Mouse (Mus musculus) neural tube, embryonic 14.5 days (tissue): ENCODE results near the gene Zfp646. TPM values are rescaled to one million over a fixed set of nuclear protein-coding genes. Genes with fewer than 3 reads are reported as not detected.
A peak's percentile ranks its signal among the peaks of the same experiment; 100 is the strongest.
"Not testable (repeated sequence)": the region's sequence is repeated elsewhere in the genome, so short reads cannot be mapped to it uniquely, and the experiment has no call there.

Experiments
- ATAC-seq: fragments of 200-750 bp; cut with Nextera tagmentation; 2 replicates; pipeline ENCODE4 v1.8.0; 2017; ENCODE audit warnings: low read depth, mild to moderate bottlenecking, moderate TSS enrichment, moderate library complexity
- H3K27ac ChIP-seq: fragments of 300-500 bp; sonication (generic); 2 replicates; pipeline ENCODE4 v1.5.1; 2014; ENCODE audit warnings: low read depth, mild to moderate bottlenecking, control low read depth, low read length, moderate library complexity, mixed read lengths
- H3K27me3 ChIP-seq: fragments of 300-500 bp; sonication (generic); 2 replicates; pipeline ENCODE4 v1.6.1; 2014; ENCODE audit warnings: low read length; ENCODE audit not compliant: control insufficient read depth, insufficient read depth
- H3K36me3 ChIP-seq: fragments of 300-500 bp; sonication (generic); 2 replicates; pipeline ENCODE4 v1.6.1; 2014; ENCODE audit warnings: low read length, mixed read lengths; ENCODE audit not compliant: control insufficient read depth, insufficient read depth
- H3K4me1 ChIP-seq: fragments of 300-500 bp; sonication (generic); 2 replicates; pipeline ENCODE4 v1.6.1; 2014; ENCODE audit warnings: low read length; ENCODE audit not compliant: control insufficient read depth, insufficient read depth
- H3K4me2 ChIP-seq: fragments of 300-500 bp; sonication (generic); 2 replicates; pipeline ENCODE4 v1.6.1; 2014; ENCODE audit warnings: mild to moderate bottlenecking, low read depth, low read length, control low read depth
- H3K4me3 ChIP-seq: fragments of 300-500 bp; sonication (generic); 2 replicates; pipeline ENCODE4 v1.5.1; 2014; ENCODE audit warnings: low read depth, low read length, control low read depth, mixed read lengths
- H3K9ac ChIP-seq: fragments of 300-500 bp; sonication (generic); replicated peaks from 2 replicates; pipeline ENCODE4 v1.6.1; 2014; ENCODE audit warnings: low read depth, mild to moderate bottlenecking, control low read depth, low read length, mixed read lengths
- H3K9me3 ChIP-seq: fragments of 300-500 bp; sonication (generic); 2 replicates; pipeline ENCODE4 v1.6.1; 2016; ENCODE audit warnings: low read length; ENCODE audit not compliant: control insufficient read depth
- WGBS: fragments of 180-500 bp; shearing (Covaris S2); extraction: QIAGEN DNeasy Blood & Tissue Kit; methylation state at CpG from one replicate; pipeline ENCODE4 v1.1.7; 2014; 5-methylcytosine and 5-hydroxymethylcytosine counted together
- polyA plus RNA-seq: library from polyadenylated mRNA; unstranded; fragments of >200 nt; fragmentation: Nextera tagmentation; extraction: Ambion mirVana; gene quantifications from 2 replicates; pipeline ENCODE4 v1.2.1, GENCODE M21; 2014

Gene Zfp646
- polyA plus RNA-seq = 12.0 and 13.1 TPM in 2 replicates

- Histone ChIP-seq H3K9ac (peak within 1 kb of the TSS; percentile 97), H3K9me3 (no peaks in the 10 kb centered on the region), H3K4me3 (peak within 1 kb of the TSS; percentile 92), H3K27me3 (0 out of 2 replicates have a peak, but pooled peaks cover 2% of the 10 kb centered on the region), H3K4me1 (peaks cover 22% of the 10 kb centered on the region), H3K27ac (peak within 1 kb of the TSS; percentile 99), H3K36me3 (peaks cover 23% of the 10 kb centered on the region), H3K4me2 (peak within 1 kb of the TSS; percentile 74)
- WGBS = under 1% methylated on average over 41 of the region's 41 CpGs
- peak; percentile 90 for ATAC-seq
These were observed at the start of gene Zfp646 for GRCm38 (mm10) chr7:127876041-127876466. Gene Zfp646, plus strand, starts transcription at chr7:127876221.

- H3K9me3 ChIP-seq = no peaks in the 10 kb centered on the region
- no peak overlapping the region for H3K9ac ChIP-seq
- 88% methylated on average over 2 of the region's 2 CpGs for WGBS
- no peaks in the 10 kb centered on the region for H3K36me3 ChIP-seq
- ATAC-seq = no peak
- H3K27me3 ChIP-seq = no peaks in the 10 kb centered on the region
- H3K4me2 ChIP-seq = no peak overlapping the region
- no peaks in the 10 kb centered on the region for H3K4me1 ChIP-seq
- no peak overlapping the region for H3K27ac ChIP-seq
- H3K4me3 ChIP-seq = no peak overlapping the region
These were observed 40.5 kb upstream of the Zfp646 start for GRCm38 (mm10) chr7:127835550-127835949.

- H3K27ac ChIP-seq = no peak overlapping the region
- H3K4me2 ChIP-seq = no peak overlapping the region
- H3K9me3 ChIP-seq = no peaks in the 10 kb centered on the region
- H3K27me3 ChIP-seq = no peaks in the 10 kb centered on the region
- ATAC-seq = no peak
- H3K4me1 ChIP-seq = peaks cover under 1% of the 10 kb centered on the region; the same call in 1 of the 2 replicates
- H3K9ac ChIP-seq = no peak overlapping the region
- no peaks in the 10 kb centered on the region for H3K36me3 ChIP-seq
- 96% methylated on average over 5 of the region's 5 CpGs for WGBS
- no peak overlapping the region for H3K4me3 ChIP-seq
These were observed 38.5 kb upstream of the Zfp646 start for GRCm38 (mm10) chr7:127837473-127837872.

DNA sequence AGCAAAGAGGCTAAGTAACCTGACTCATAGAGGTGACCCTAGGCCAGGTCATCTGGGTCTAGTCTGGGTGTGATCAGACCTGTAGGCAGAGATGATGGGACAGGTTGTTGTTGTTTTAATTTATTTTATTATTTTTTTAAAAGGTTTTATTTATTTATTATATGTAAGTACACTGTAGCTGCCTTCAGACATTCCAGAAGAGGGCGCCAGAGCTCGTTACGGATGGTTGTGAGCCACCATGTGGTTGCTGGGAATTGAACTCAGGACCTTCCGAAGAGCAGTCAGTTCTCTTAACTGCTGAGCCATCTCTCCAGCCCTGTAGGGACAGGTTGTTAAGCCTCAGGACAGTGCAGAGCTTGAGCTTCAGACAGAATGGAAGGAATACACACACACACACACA, 38.1 kb upstream of the Zfp646 start:
- 84% methylated on average over 4 of the region's 4 CpGs for WGBS
- not testable (repeated sequence) for H3K9me3 ChIP-seq, H3K4me2 ChIP-seq, H3K4me1 ChIP-seq, H3K36me3 ChIP-seq, H3K4me3 ChIP-seq, H3K27me3 ChIP-seq, H3K9ac ChIP-seq, H3K27ac ChIP-seq, ATAC-seq

DNA sequence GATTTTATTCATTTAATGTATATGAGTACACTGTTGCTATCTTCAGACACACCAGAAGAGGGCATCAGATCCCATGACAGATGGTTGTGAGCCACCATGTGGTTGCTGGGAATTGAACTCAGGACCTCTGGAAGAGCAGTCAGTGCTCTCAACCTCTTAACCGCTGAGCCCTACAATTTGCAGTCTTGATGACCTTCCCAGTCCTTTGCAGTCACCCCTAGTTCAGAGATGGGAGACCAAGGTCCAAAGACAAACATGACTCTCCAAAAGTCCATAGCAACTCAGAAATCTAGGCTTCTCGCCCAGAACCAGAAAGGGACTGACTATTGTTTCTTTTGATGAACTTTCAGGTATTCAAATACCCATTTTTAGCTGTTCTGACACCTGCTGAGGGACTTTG, 36.0 kb upstream of the Zfp646 start:
- H3K9ac ChIP-seq = not testable (repeated sequence)

GRCm38 (mm10) chr7:127840886-127841285, 35.1 kb upstream of the Zfp646 start:
- Histone ChIP-seq H3K9ac (peak overlapping the region; percentile 61), H3K36me3 (no peaks in the 10 kb centered on the region), H3K27me3 (no peaks in the 10 kb centered on the region), H3K9me3 (no peaks in the 10 kb centered on the region), H3K4me1 (peaks cover 4% of the 10 kb centered on the region; the same call in 1 of the 2 replicates), H3K27ac (peak overlapping the region; percentile 92), H3K4me3 (peak overlapping the region; percentile 60), H3K4me2 (peak overlapping the region; percentile 95)
- ATAC-seq = peak; percentile 35; the same call in 1 of the 2 replicates
- WGBS = 4% methylated on average over 15 of the region's 15 CpGs

More for the DNA sequence above, 36.0 kb upstream of the Zfp646 start:
- not testable (repeated sequence) for H3K4me2 ChIP-seq, H3K9me3 ChIP-seq, H3K27ac ChIP-seq, ATAC-seq, H3K36me3 ChIP-seq, H3K27me3 ChIP-seq, H3K4me1 ChIP-seq, H3K4me3 ChIP-seq
- WGBS = 80% methylated on average over 2 of the region's 2 CpGs

GRCm38 (mm10) chr7:127841340-127842000, 34.6 kb upstream of the Zfp646 start:
- Histone ChIP-seq H3K36me3 (no peaks in the 10 kb centered on the region), H3K4me1 (peaks cover 4% of the 10 kb centered on the region; the same call in 1 of the 2 replicates), H3K4me3 (peak overlapping the region; percentile 60), H3K4me2 (peak overlapping the region; percentile 95), H3K9ac (peak overlapping the region; percentile 61), H3K27me3 (no peaks in the 10 kb centered on the region), H3K27ac (peak overlapping the region; percentile 92), H3K9me3 (no peaks in the 10 kb centered on the region)
- peak; percentile 95 for ATAC-seq
- under 1% methylated on average over 42 of the region's 46 CpGs for WGBS

- peak; percentile 39 for ATAC-seq
- peak overlapping the region; percentile 22 for H3K9ac ChIP-seq
- peak overlapping the region; percentile 60 for H3K4me3 ChIP-seq
- peak overlapping the region; percentile 36; the same call in 1 of the 2 replicates for H3K27ac ChIP-seq
- H3K4me1 ChIP-seq = peaks cover 4% of the 10 kb centered on the region; the same call in 1 of the 2 replicates
- H3K27me3 ChIP-seq = no peaks in the 10 kb centered on the region
- no peaks in the 10 kb centered on the region for H3K36me3 ChIP-seq
- under 1% methylated on average over 40 of the region's 40 CpGs for WGBS
- H3K9me3 ChIP-seq = no peaks in the 10 kb centered on the region
- H3K4me2 ChIP-seq = peak overlapping the region; percentile 95
These were observed 33.9 kb upstream of the Zfp646 start for GRCm38 (mm10) chr7:127842001-127842718.
